Comparison of ENCODE assay signal across 27 mouse cellular contexts in genomic region chr3:55161144-55161543, GRCm38 (mm10). TPM values are rescaled to one million over a fixed set of nuclear protein-coding genes. Genes with fewer than 3 reads are reported as not detected.
A peak's percentile ranks its signal among the peaks of the same experiment; 100 is the strongest.
DNase-seq lines count a peak whose midpoint lies in the region; ATAC-seq and TF ChIP-seq lines count a peak whose summit lies in the region.
"Had no signal": no experiment of that assay in that cellular context is flagged by ENCODE, and none has a peak within 500 bp of the region (broad histone marks: within the 10 kb centered on the region; RNA-seq: fewer than 3 reads in every experiment).

No protein-coding gene starts in this region.

- H3K9ac ChIP-seq in forebrain, embryonic 14.5 days (ENCODE audit: low read length) = no peak overlapping the region
- no peak overlapping the region for H3K9ac ChIP-seq in kidney, embryonic 15.5 days
- H3K9ac ChIP-seq in midbrain, embryonic 13.5 days (replicated peaks) = no peak overlapping the region
- H3K9ac ChIP-seq: embryonic facial prominence, embryonic 12.5 days; limb, embryonic 15.5 days; liver, embryonic 14.5 days; lung, embryonic 14.5 days had no signal

- H3K27me3 ChIP-seq in forebrain, embryonic 14.5 days (replicated peaks; ENCODE audit: control insufficient read depth, insufficient read depth, low read length) = no peaks in the 10 kb centered on the region
- no peaks in the 10 kb centered on the region for H3K27me3 ChIP-seq in forebrain, embryonic 10.5 days (ENCODE audit: poor library complexity, severe bottlenecking)
- H3K27me3 ChIP-seq in kidney, embryonic 15.5 days = no peaks in the 10 kb centered on the region
- no peaks in the 10 kb centered on the region for H3K27me3 ChIP-seq in midbrain, embryonic 13.5 days
- H3K27me3 ChIP-seq: embryonic facial prominence, embryonic 12.5 days; limb, embryonic 15.5 days had no signal

- peak; percentile 40; the same call in 1 of the 2 replicates for ATAC-seq in forebrain, embryonic 14.5 days
- 0 out of 2 replicates have a peak, but pooled peaks have one; percentile 54 for ATAC-seq in kidney, embryonic 15.5 days (replicated peaks; ENCODE audit: low FRiP score)
- peak; percentile 83 for ATAC-seq in midbrain, embryonic 13.5 days
- ATAC-seq: CD4-positive, CD25-positive, alpha-beta regulatory T cell, adult 4 months had no signal

- no peak for TF ChIP-seq CTCF in brain, embryonic 14.5 days (IDR thresholded peaks at IDR 0.05; ENCODE audit: borderline replicate concordance, extremely low read depth, insufficient read depth, insufficient read length)

- TF ChIP-seq POLR2A in brain, embryonic 14.5 days (IDR thresholded peaks at IDR 0.05; ENCODE audit: borderline replicate concordance, extremely low read depth, insufficient read depth, insufficient read length, poor library complexity, severe bottlenecking) = no peak

- H3K9me3 ChIP-seq in forebrain, embryonic 14.5 days (replicated peaks; ENCODE audit: control insufficient read depth, low read length) = no peaks in the 10 kb centered on the region
- H3K9me3 ChIP-seq in forebrain, embryonic 10.5 days = no peaks in the 10 kb centered on the region
- no peaks in the 10 kb centered on the region for H3K9me3 ChIP-seq in kidney, embryonic 15.5 days (replicated peaks)
- H3K9me3 ChIP-seq in midbrain, embryonic 13.5 days = no peaks in the 10 kb centered on the region
- H3K9me3 ChIP-seq: embryonic facial prominence, embryonic 12.5 days; limb, embryonic 15.5 days had no signal

- H3K4me1 ChIP-seq in forebrain, embryonic 14.5 days (ENCODE audit: control insufficient read depth, insufficient read depth, low read length) = 0 out of 2 replicates have a peak, but pooled peaks cover 3% of the 10 kb centered on the region
- H3K4me1 ChIP-seq in forebrain, embryonic 10.5 days = peaks cover 11% of the 10 kb centered on the region
- 0 out of 2 replicates have a peak, but pooled peaks cover 3% of the 10 kb centered on the region for H3K4me1 ChIP-seq in kidney, embryonic 15.5 days
- H3K4me1 ChIP-seq in midbrain, embryonic 13.5 days (replicated peaks) = peaks cover 16% of the 10 kb centered on the region
- H3K4me1 ChIP-seq: embryonic facial prominence, embryonic 12.5 days; limb, embryonic 15.5 days; megakaryocyte, embryonic 14.5 days had no signal

- WGBS in forebrain, embryonic 14.5 days = 65% methylated on average over 7 of the region's 7 CpGs
- 76% methylated on average over 7 of the region's 7 CpGs for WGBS in forebrain, embryonic 10.5 days
- WGBS in kidney, embryonic 15.5 days = 61% methylated on average over 7 of the region's 7 CpGs
- 38% methylated on average over 7 of the region's 7 CpGs for WGBS in midbrain, embryonic 13.5 days

- H3K36me3 ChIP-seq in forebrain, embryonic 14.5 days (ENCODE audit: control insufficient read depth, insufficient read depth, low read length) = no peaks in the 10 kb centered on the region
- H3K36me3 ChIP-seq in forebrain, embryonic 10.5 days (replicated peaks) = no peaks in the 10 kb centered on the region
- H3K36me3 ChIP-seq in kidney, embryonic 15.5 days = no peaks in the 10 kb centered on the region
- H3K36me3 ChIP-seq in midbrain, embryonic 13.5 days = no peaks in the 10 kb centered on the region
- H3K36me3 ChIP-seq: embryonic facial prominence, embryonic 12.5 days; limb, embryonic 15.5 days had no signal

- H3K27ac ChIP-seq in forebrain, embryonic 14.5 days (ENCODE audit: low read depth, low read length) = no peak overlapping the region
- H3K27ac ChIP-seq in forebrain, embryonic 10.5 days = no peak overlapping the region
- no peak overlapping the region for H3K27ac ChIP-seq in kidney, embryonic 15.5 days
- H3K27ac ChIP-seq in midbrain, embryonic 13.5 days = peak overlapping the region; percentile 30
- H3K27ac ChIP-seq: embryonic facial prominence, embryonic 12.5 days; left cerebral cortex, adult 2 months; limb, embryonic 15.5 days; liver, embryonic 14.5 days had no signal

- peak; percentile 22 for DNase-seq in forebrain, embryonic 14.5 days (ENCODE audit: low spot score)
- no peak for DNase-seq in forebrain, embryonic 10.5 days (ENCODE audit: extremely low spot score, low spot score)
- no peak for DNase-seq in kidney, postnatal 10 days
- DNase-seq in brain, embryonic 14.5 days (ENCODE audit: low read depth) = peak; percentile 46
- no peak for DNase-seq in urinary bladder, postnatal 4 days (ENCODE audit: low spot score in 2 of 2)
- no peak for DNase-seq in kidney, postnatal 36 days
- DNase-seq: adrenal gland, postnatal 25 days; cerebellum, adult 9-11 months; kidney, adult 11 months; left cerebral cortex, postnatal 4 days; lung, embryonic 14.5 days; thymus, adult 18-20 months; thymus, postnatal 36 days had no signal

- H3K4me2 ChIP-seq in forebrain, embryonic 14.5 days (ENCODE audit: low read length) = no peak overlapping the region
- no peak overlapping the region for H3K4me2 ChIP-seq in kidney, embryonic 15.5 days
- H3K4me2 ChIP-seq in midbrain, embryonic 13.5 days (replicated peaks) = no peak overlapping the region
- H3K4me2 ChIP-seq: embryonic facial prominence, embryonic 12.5 days; heart, embryonic 11.5 days; limb, embryonic 15.5 days; lung, embryonic 14.5 days had no signal

- H3K4me3 ChIP-seq in forebrain, embryonic 14.5 days (ENCODE audit: low read depth, low read length) = no peak overlapping the region
- no peak overlapping the region for H3K4me3 ChIP-seq in forebrain, embryonic 10.5 days
- H3K4me3 ChIP-seq in kidney, embryonic 15.5 days (replicated peaks) = no peak overlapping the region
- H3K4me3 ChIP-seq in midbrain, embryonic 13.5 days (replicated peaks) = no peak overlapping the region
- H3K4me3 ChIP-seq: embryonic facial prominence, embryonic 12.5 days; left cerebral cortex, adult 2 months; limb, embryonic 15.5 days; megakaryocyte, embryonic 14.5 days had no signal

RNA-seq across cellular contexts. Expression of gene Sohlh2, which starts 20.7 kb away (rescaled TPM):
- polyA plus RNA-seq in forebrain, embryonic 14.5 days (2014; fragmentation: Nextera tagmentation; extraction: Ambion mirVana) = not detected in 2 replicates
- not detected in 2 replicates for polyA plus RNA-seq in forebrain, embryonic 10.5 days (2016; fragmentation: Nextera tagmentation; extraction: Ambion mirVana)
- polyA plus RNA-seq in kidney, embryonic 15.5 days (2015; fragmentation: Nextera tagmentation; extraction: Ambion mirVana) = 0.12 TPM in 1 of 2 replicates, not detected in the other
- polyA plus RNA-seq in brain, embryonic 14.5 days (2012; rRNA removed) = 0.04 TPM in 1 of 2 replicates, not detected in the other
- polyA plus RNA-seq in midbrain, embryonic 13.5 days (2015; fragmentation: Nextera tagmentation; extraction: Ambion mirVana) = not detected in 2 replicates
- polyA plus RNA-seq: CD4-positive, CD25-positive, alpha-beta regulatory T cell, adult 4 months; cortical plate, adult 2 months; embryonic facial prominence, embryonic 12.5 days; heart, embryonic 11.5 days; heart, postnatal 0 days; kidney, embryonic 16.5 days; liver, embryonic 14.5 days; lung, embryonic 14.5 days; small intestine, adult 2 months; stomach, embryonic 16.5 days had no signal

RNA-seq across cellular contexts. Expression of gene Ccdc169, which starts 24.0 kb away (rescaled TPM):
- polyA plus RNA-seq in forebrain, embryonic 14.5 days (2014; fragmentation: Nextera tagmentation; extraction: Ambion mirVana) = 0.07 TPM in 1 of 2 replicates, not detected in the other
- 0.06 TPM in 1 of 2 replicates, not detected in the other for polyA plus RNA-seq in forebrain, embryonic 10.5 days (2016; fragmentation: Nextera tagmentation; extraction: Ambion mirVana)
- polyA plus RNA-seq in kidney, embryonic 15.5 days (2015; fragmentation: Nextera tagmentation; extraction: Ambion mirVana) = 0.05 TPM in 2 replicates
- polyA plus RNA-seq in brain, embryonic 14.5 days (2012; rRNA removed) = 0.25 and 0.33 TPM in 2 replicates
- 0.05 TPM in 1 of 2 replicates, not detected in the other for polyA plus RNA-seq in midbrain, embryonic 13.5 days (2015; fragmentation: Nextera tagmentation; extraction: Ambion mirVana)
- polyA plus RNA-seq: CD4-positive, CD25-positive, alpha-beta regulatory T cell, adult 4 months; heart, embryonic 11.5 days; heart, postnatal 0 days; kidney, embryonic 16.5 days; liver, embryonic 14.5 days; lung, embryonic 14.5 days; small intestine, adult 2 months; stomach, embryonic 16.5 days had no signal

RNA-seq across cellular contexts. Expression of gene Spg20, which starts 49.2 kb away (rescaled TPM):
- polyA plus RNA-seq in forebrain, embryonic 14.5 days (2014; fragmentation: Nextera tagmentation; extraction: Ambion mirVana) = 17.7 and 22.2 TPM in 2 replicates
- polyA plus RNA-seq in forebrain, embryonic 10.5 days (2016; fragmentation: Nextera tagmentation; extraction: Ambion mirVana) = 56.6 and 58.5 TPM in 2 replicates
- 47.8 and 48.4 TPM in 2 replicates for polyA plus RNA-seq in kidney, embryonic 15.5 days (2015; fragmentation: Nextera tagmentation; extraction: Ambion mirVana)
- polyA plus RNA-seq in brain, embryonic 14.5 days (2012; rRNA removed) = 13.2 and 15.7 TPM in 2 replicates
- 19.2 and 20.6 TPM in 2 replicates for polyA plus RNA-seq in midbrain, embryonic 13.5 days (2015; fragmentation: Nextera tagmentation; extraction: Ambion mirVana)

Comparison
In these comparisons a context has a peak if more than half of its experiments do, and no peak if none do; other contexts are left out.
1. DNase-seq: peak in forebrain, embryonic 14.5 days (single experiment) and brain, embryonic 14.5 days (single experiment); none in forebrain, embryonic 10.5 days (single experiment), kidney, postnatal 10 days (single experiment), urinary bladder, postnatal 4 days (0 of 2) and kidney, postnatal 36 days (0 of 2).
2. Peak in every context shown above with its lines, with median percentiles within 50 percentile points of each other: ATAC-seq.